Mouse (Mus musculus) ES-E14 (cell line): Measurements from ENCODE around the gene Hsp90b1. TPM values are rescaled to one million over a fixed set of nuclear protein-coding genes. Genes with fewer than 3 reads are reported as not detected.
"Not testable (repeated sequence)": the region's sequence is repeated elsewhere in the genome, so short reads cannot be mapped to it uniquely, and the experiment has no call there.

Experiments used
- DNase-seq: peaks from one replicate; pipeline ENCODE4 v3.0.0-alpha.2; 2013; ENCODE audit warnings: low read depth, low spot score
- H3K27ac ChIP-seq: 2 replicates; pipeline ENCODE4 v1.5.1; 2012; ENCODE audit warnings: low read depth, mild to moderate bottlenecking, low read length, moderate library complexity, mixed read lengths; ENCODE audit not compliant: poor library complexity, insufficient read depth, severe bottlenecking
- H3K36me3 ChIP-seq: 2 replicates; pipeline ENCODE4 v1.6.1; 2012; ENCODE audit warnings: mild to moderate bottlenecking, low read length, moderate library complexity, mixed read lengths; ENCODE audit not compliant: control insufficient read depth, poor library complexity, insufficient read depth, severe bottlenecking
- H3K4me1 ChIP-seq, 2 experiments: fragments of 150-350 bp in 1 of 2; sonication (generic) in 1 of 2; 2 replicates each; pipeline ENCODE4 v1.6.1; 2012; ENCODE audit warnings: low read length in 2 of 2, mild to moderate bottlenecking in 1 of 2, mixed read lengths in 1 of 2; ENCODE audit not compliant: control insufficient read depth in 2 of 2, insufficient read depth in 2 of 2, poor library complexity in 1 of 2
- H3K4me3 ChIP-seq, 2 experiments: fragments of 150-350 bp in 1 of 2; sonication (generic) in 1 of 2; 2 replicates each; pipeline ENCODE4 v1.5.1; 2012; ENCODE audit warnings: low read length in 2 of 2, low read depth in 1 of 2, mild to moderate bottlenecking in 1 of 2, mixed read lengths in 1 of 2; ENCODE audit not compliant: insufficient read depth in 1 of 2, poor library complexity in 1 of 2, severe bottlenecking in 1 of 2
- H3K9ac ChIP-seq: 2 replicates; pipeline ENCODE4 v1.6.1; 2012; ENCODE audit warnings: low read depth, mild to moderate bottlenecking, low read length, mixed read lengths; ENCODE audit not compliant: poor library complexity, insufficient read depth, severe bottlenecking
- H3K9me3 ChIP-seq: fragments of 150-350 bp; sonication (generic); 2 replicates; pipeline ENCODE4 v1.6.1; 2012; ENCODE audit warnings: low read depth, mild to moderate bottlenecking, low read length; ENCODE audit not compliant: control insufficient read depth, insufficient read depth
- CHD2 ChIP-seq: IDR thresholded peaks from 2 replicates; pipeline ENCODE4 v1.6.1; 2014; ENCODE audit warnings: mild to moderate bottlenecking, low read depth, low read length, inconsistent platforms
- HCFC1 ChIP-seq: IDR thresholded peaks from 2 replicates; pipeline ENCODE4 v1.6.1; 2012; ENCODE audit warnings: low read length, inconsistent platforms, borderline replicate concordance; ENCODE audit not compliant: insufficient read depth
- MAFK ChIP-seq: IDR thresholded peaks from 2 replicates; pipeline ENCODE4 v1.6.1; 2014; ENCODE audit warnings: mild to moderate bottlenecking, low read depth, low read length, inconsistent platforms; ENCODE audit not compliant: insufficient read depth
- ZC3H11A ChIP-seq: IDR thresholded peaks from 2 replicates; pipeline ENCODE4 v1.6.1; 2012; ENCODE audit warnings: low read depth, mild to moderate bottlenecking, inconsistent platforms, low read length, borderline replicate concordance
- ZNF384 ChIP-seq: IDR thresholded peaks from 2 replicates; pipeline ENCODE4 v1.6.1; 2012; ENCODE audit warnings: low read depth, low read length, inconsistent platforms
- in situ Hi-C, 2 experiments: fragments of 600-800 bp; cut with MboI; formaldehyde crosslinking; loops; one replicate each; pipeline ENCODE4 v1.15.1; 2025; ENCODE audit warnings: low sequenced_read_pairs in 2 of 2, inconsistent platforms in 1 of 2; ENCODE audit not compliant: unreplicated experiment in 2 of 2
- total RNA-seq: library from RNA; depleted of rRNA; stranded (reverse); fragments of 300-350 nt; gene quantifications from 2 replicates; pipeline ENCODE4 v1.2.3, GENCODE M21; 2012

Gene Hsp90b1
- total RNA-seq, 1 experiment = 876 TPM

DNA sequence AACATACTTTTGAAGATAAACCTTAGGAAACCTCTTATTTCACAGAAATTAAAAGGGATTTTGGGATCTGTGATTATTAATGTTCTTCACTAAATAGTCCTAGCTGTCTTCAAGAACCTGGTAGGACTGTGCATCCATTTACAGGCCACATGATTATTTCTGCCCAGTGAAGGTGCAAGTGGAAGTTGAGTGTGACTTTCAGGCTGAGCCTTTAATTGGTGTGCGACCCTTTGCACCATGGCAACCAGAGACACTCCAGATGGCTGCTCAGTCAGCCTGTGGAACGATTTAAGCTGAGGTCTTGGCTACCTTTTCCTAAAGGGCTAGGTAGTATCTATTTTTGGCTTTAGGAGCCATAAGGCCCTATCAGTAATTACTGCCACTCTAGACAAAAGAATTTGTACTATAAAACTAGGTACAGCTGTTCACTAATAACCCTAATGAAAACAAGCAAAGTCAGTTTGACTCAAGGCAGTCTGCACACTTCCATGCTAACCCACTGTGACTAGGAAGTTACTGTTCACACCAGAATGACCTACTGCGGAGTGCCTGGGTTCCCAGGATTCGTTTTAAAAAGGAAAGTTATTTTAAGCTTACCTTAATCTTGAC lies 2.9 kb downstream of the Hsp90b1 start:
- H3K9me3 ChIP-seq = no peaks in the 10 kb centered on the region
- H3K36me3 ChIP-seq = peaks cover 56% of the 10 kb centered on the region
- no peak overlapping the region for H3K4me3 ChIP-seq
- in situ Hi-C loops = no loop called here
- TF ChIP-seq ZC3H11A = no peak
- no peak for TF ChIP-seq MAFK
- TF ChIP-seq ZNF384 = no peak
- TF ChIP-seq CHD2 = no peak
- no peak for TF ChIP-seq HCFC1
- H3K27ac ChIP-seq = no peak overlapping the region
- no peak overlapping the region for H3K9ac ChIP-seq
- DNase-seq = no peak
- peaks cover 0 to 4% of the 10 kb centered on the region in 2 experiments; a peak in 1 of 4 replicates for H3K4me1 ChIP-seq

- Histone ChIP-seq H3K4me3 (no peak overlapping the region), H3K9ac (no peak overlapping the region), H3K36me3 (peaks cover 57% of the 10 kb centered on the region), H3K9me3 (no peaks in the 10 kb centered on the region), H3K27ac (no peak overlapping the region), H3K4me1 (peaks cover 0 to 4% of the 10 kb centered on the region in 2 experiments; a peak in 1 of 4 replicates)
- DNase-seq = no peak
- in situ Hi-C loops = no loop called here
- TF ChIP-seq MAFK (no peak), ZNF384 (no peak), ZC3H11A (no peak), CHD2 (no peak), HCFC1 (no peak)
Observed at GRCm38 (mm10) chr10:86700973-86701372, 4.3 kb downstream of the Hsp90b1 start.

DNA sequence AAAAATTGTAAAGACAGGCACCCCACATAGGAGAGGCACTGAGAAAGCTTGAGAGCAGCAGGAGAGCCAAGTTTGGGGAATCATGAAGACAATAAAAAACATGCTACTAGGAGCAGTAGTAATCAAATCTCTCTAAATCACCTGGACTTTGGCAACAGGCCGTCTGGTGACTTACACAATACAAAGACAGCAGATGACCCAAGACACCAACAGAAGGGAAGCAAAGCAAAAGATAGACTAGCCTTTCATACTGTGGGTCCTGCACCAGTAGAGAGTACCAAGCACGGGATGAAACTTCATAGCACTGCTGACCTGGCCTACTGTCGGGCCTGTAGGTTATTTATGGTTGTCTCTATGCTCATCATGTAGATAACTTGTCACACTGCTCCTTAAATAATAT lies 5.1 kb downstream of the Hsp90b1 start:
- H3K4me1 ChIP-seq = peaks cover 0 to 4% of the 10 kb centered on the region in 2 experiments; a peak in 1 of 4 replicates
- DNase-seq = no peak
- in situ Hi-C loops = no loop called here
- H3K4me3 ChIP-seq = no peak overlapping the region
- TF ChIP-seq MAFK (no peak), CHD2 (no peak), ZC3H11A (no peak), ZNF384 (no peak), HCFC1 (no peak)
- H3K36me3 ChIP-seq = peaks cover 63% of the 10 kb centered on the region
- peak overlapping the region; percentile 31; the same call in 1 of the 2 replicates for H3K9ac ChIP-seq
- no peak overlapping the region for H3K27ac ChIP-seq
- no peaks in the 10 kb centered on the region for H3K9me3 ChIP-seq

DNA sequence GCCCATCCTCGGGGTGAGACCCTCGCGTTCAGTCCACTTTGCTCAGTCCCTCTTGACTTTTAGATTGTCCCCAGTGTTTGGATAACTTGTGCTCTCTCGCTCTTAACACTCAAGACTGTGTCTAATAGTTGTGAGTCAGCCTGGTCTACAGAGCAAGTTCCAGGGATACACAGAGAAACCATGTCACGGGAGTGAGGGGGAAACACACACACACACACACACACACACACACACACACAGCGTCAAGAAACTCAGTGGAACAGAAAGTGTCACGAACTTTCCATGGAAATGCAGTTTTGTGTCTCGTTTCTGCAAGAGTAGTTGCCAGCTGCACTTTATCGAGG lies 19.3 kb downstream of the Hsp90b1 start:
- not testable (repeated sequence) for H3K27ac ChIP-seq, DNase-seq, H3K9me3 ChIP-seq, H3K36me3 ChIP-seq, H3K4me1 ChIP-seq
- Histone ChIP-seq H3K4me3 (peak overlapping the region; percentile 73 to 78), H3K9ac (peak overlapping the region; percentile 77)
- in situ Hi-C loops = loop anchor here in 1 of 2 experiments (25.0 kb wide), 1 partner anchor 774 kb away; the partner anchor contains the start of gene Prdm4

DNA sequence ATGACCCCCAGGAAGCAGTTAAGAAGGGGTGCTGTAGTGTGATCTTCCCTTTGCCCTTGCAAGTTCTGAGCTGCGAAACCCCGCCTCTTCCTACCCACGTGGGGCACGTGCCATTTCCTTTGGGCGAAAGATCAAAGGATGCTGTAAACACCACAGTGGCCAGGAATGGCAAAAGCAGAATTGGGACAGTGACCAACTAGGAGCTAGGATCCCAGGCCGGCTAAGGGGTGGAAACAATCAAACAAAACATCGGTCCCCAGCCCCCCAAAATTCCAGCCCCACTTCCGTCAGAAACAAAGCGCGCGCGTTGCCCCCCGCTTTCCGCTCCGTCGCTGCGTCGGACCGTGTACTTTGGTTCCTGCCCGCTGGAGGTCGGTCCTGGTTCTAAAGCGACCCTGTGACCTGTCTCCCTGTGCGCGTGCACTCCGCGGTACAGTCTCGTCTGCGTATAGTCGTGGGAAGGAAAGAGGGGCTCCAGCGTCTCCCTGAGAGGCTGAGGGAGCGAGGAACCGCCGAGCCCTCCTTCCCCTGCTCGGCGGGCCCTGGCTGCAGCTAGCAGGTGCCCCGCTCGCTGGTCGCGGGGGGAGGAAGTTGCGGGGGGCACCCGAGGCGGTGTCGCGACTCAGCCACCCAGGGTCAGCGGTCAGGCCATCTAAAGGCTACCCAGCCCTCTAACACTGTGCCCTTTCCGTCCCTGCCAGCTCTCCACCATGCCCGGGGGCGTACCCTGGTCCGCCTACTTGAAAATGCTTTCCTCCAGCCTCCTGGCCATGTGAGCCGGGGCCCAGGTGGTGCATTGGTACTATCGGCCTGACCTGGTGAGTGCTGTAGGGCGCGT lies 19.9 kb downstream of the Hsp90b1 start:
- H3K4me1 ChIP-seq, H3K36me3 ChIP-seq, H3K9me3 ChIP-seq: not testable (repeated sequence)
- H3K4me3 ChIP-seq = peak overlapping the region; percentile 73 to 78
- H3K9ac ChIP-seq = peak overlapping the region; percentile 77
- peak overlapping the region; percentile 71 for H3K27ac ChIP-seq
- in situ Hi-C loops = loop anchor here in 1 of 2 experiments (25.0 kb wide), 1 partner anchor 773 kb away; the partner anchor contains the start of gene Prdm4
- peak; percentile 76; the same call in 1 of the 2 replicates for TF ChIP-seq HCFC1
- peak; percentile 54 for DNase-seq

- H3K4me1 ChIP-seq, H3K36me3 ChIP-seq, H3K27ac ChIP-seq, DNase-seq, H3K9me3 ChIP-seq, H3K9ac ChIP-seq: not testable (repeated sequence)
- H3K4me3 ChIP-seq = peak overlapping the region in 1 of 2 experiments; percentile 78; a peak in 1 of 4 replicates
- in situ Hi-C loops = loop anchor here in 1 of 2 experiments (25.0 kb wide), 1 partner anchor 772 kb away; the partner anchor contains the start of gene Prdm4
Observed at GRCm38 (mm10) chr10:86684797-86685178, 20.5 kb downstream of the Hsp90b1 start.

GRCm38 (mm10) chr10:86670550-86670949 lies 34.8 kb downstream of the Hsp90b1 start:
- H3K27ac ChIP-seq, H3K9me3 ChIP-seq, H3K4me1 ChIP-seq, in situ Hi-C loops, H3K4me3 ChIP-seq, H3K9ac ChIP-seq, DNase-seq, H3K36me3 ChIP-seq: not testable (repeated sequence)
